Mouse (Mus musculus) retina, adult 2 months (tissue): Measurements from ENCODE around the gene Trafd1.
A peak's percentile ranks its signal among the peaks of the same experiment; 100 is the strongest.

ENCODE experiments used
- DNase-seq: peaks from one replicate; pipeline ENCODE4 v3.0.0-alpha.2; 2012; ENCODE audit warnings: low read depth, low spot score

Gene Trafd1

GRCm38 (mm10) chr5:121385461-121386119 lies at the start of gene Trafd1:
Gene Trafd1, minus strand, starts transcription at chr5:121385632.
- DNase-seq = peak; percentile 83

DNA sequence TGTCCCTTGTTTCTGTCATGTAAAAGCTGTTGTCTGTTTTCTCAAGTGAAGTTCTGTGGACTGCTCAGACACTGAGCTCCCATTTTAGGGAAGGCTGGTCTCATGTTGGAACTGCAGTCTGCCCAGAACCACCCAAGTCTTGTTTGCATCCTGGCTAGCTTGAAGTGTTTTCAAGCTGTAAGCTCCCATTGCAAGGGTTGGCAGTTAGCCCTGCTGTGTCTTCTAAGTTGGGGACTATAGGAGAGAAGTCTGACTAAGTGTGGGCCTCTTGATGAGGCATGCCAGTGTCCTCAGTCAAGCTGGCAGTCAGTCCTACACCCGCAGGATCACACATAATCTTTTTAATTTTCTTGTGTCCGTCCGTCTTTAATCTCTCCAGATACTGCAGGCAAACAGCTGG lies 43.5 kb upstream of the Trafd1 start:
- no peak for DNase-seq

DNA sequence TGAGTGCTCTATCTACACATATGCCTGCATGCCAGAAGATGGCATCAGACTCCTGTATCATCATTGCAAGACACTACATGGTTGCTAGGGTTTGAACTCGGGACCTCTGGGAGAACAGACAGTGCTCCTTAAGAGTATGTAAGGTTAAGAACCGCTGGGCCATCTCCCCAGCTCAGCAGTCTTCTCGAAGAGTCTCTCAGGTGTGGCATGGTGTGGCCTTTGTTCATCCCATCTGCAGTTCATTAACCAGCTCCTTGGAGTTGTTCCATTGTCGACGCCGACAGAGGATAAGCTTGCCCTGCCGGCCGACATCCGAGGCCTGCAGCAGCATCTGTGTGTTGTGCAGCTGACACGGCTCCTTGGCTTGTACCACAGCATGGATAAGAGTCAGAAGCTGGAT lies 37.9 kb upstream of the Trafd1 start:
- DNase-seq = no peak

DNA sequence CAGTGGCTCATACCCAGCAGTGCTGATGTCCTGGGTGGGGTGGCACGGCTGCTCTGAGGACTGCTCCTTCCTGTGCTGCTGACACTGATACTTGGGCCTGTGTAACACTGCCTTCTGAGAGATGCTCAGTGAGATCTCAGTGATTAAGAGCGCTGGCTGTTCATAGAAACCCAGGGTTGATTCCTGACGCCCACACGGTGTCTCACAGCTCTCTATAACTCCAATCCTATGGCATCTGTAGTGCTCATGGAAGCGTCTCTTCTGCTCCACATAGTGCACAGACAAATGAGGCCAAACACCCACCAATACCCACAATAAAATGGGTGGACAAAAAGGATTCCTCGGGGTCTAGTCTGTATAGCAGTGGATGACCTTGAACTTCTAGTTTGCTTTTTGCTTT lies 37.4 kb upstream of the Trafd1 start:
- no peak for DNase-seq

DNA sequence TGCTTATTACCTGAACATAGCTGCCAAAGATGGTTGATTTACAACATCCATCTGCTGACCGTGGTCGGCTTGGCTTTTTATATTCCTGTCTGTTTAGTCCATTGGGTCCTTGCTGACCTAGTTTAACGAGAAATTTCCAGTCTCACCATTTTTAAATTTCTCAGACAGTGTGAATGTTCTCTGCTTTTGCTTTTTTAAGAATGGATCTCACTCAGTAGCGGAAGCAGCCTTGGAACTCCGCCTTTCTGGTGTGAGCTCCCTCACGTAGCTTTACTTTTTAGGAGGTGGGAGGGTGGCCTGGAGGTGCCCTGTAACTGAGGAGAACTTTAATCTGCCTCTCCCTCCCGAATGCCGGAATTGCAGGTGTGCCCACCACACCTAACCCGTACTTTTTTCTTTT lies 35.3 kb upstream of the Trafd1 start:
- no peak for DNase-seq

GRCm38 (mm10) chr5:121410975-121411374 lies 25.5 kb upstream of the Trafd1 start:
- DNase-seq = no peak

GRCm38 (mm10) chr5:121407856-121408255 lies 22.4 kb upstream of the Trafd1 start:
- DNase-seq = no peak

GRCm38 (mm10) chr5:121400849-121401248 lies 15.4 kb upstream of the Trafd1 start:
- no peak for DNase-seq

GRCm38 (mm10) chr5:121400064-121400463 lies 14.6 kb upstream of the Trafd1 start:
- no peak for DNase-seq

GRCm38 (mm10) chr5:121399540-121399939 lies 14.1 kb upstream of the Trafd1 start:
- DNase-seq = no peak

DNA sequence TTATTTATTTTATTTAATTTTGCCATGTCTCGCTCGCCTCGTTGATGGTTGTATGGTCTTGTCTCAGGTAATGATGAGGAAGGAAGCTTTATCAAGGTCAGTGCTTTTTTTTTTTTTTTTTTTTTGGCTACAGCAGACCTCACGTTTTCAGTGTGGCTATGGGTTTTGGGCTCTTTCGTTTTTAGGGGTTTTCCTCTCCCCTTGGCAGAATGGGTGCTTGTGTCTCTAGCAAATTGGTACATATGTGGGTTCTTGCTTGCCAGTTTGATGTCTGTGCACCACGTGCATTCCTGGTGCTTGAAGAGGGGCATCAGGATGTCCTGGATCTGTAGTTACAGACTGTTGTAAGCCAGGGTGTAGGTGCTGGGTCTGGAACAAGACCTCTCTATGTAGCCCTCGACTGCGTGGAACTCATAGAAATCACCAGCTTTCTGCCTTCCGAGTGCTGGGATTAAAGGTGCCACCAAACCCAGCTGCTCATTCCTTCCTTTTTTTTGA lies 13.6 kb upstream of the Trafd1 start:
- DNase-seq = no peak

DNA sequence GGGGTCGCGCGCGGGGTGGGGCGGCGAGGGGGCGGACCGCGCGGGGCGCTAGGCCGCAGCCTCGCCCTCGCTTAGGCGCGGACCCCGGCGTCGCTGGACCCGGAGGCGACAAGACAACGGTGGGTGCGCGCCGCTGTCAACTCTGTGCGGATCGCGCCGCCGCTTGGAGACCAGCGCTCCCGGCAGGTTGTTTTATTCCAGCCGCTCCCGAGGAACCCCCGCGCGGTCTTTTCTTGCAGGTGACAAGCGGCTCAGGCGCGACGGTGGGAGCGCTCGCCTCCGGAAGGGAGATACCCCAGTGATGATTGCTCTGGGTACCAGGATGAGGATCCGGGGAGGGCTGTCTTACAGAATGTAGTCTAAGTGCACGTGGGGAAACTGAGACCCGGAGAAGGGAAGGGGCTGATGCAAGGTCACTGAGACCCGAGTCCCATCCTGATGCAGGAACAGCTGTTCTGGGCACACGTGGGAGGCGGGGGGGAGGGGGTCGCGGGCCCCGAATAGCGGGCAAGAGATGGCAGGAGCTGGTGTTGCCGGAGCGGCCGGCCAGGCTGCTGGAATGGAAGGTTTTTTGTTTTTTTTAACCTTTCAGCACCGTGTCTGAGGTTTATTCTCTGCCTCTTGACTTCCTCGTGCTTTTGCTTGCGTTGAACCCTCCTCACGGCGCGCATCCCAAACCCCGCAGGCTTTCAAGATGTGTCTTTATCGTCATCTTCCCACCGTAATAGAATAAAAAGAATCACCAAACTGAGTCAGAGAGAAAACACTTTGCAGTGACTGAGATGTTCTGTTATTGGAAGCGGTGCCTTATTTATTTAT lies 12.9 kb upstream of the Trafd1 start:
- no peak for DNase-seq

DNA sequence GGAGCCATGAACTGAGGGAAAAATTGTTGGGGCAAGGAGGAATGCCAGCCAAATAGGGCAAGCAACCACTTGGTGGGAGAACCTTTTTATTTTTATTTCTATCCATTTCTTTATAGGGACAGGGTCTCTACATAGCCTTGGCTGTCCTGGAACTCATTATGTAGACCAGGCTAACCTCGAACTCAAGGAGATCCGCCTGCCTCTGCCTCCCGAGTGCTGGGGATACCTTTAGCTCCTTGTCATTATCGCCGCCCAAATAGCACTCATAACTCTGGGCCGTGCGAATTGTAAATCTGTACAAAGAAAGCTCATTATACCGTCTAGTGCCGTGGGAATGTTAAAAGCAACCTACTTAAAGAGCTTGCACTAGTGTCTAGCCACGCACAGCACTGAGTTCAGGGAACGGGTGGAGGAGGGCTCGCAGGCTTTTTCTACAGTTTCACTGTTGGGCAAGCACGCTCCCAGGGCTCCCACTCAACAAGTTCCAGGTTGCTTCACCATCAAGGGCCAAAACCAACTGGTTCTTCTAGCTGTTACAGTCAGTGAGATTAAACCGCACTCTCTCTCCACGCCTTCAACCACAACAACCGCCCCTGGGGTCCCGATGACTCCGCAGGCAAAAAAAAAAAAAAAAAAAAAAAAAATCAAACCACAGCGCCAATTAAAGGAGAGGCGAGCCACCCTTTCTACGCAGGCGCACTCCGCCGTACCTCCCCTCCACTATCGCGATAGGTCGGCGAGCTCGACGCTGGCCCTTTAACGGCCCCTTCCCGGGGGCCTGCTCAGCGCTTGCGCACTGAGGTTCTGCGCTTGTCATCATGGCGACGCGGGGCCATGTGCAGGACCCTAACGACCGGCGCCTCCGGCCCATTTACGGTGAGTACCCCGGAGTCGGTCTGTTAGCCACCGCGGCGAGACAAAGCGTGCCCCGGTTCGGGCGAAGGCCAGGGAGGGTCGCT lies 12.0 kb upstream of the Trafd1 start, which contains the start of gene Naa25:
TSS of gene Naa25 (plus strand) at position 750 of the 959 bp plus-strand sequence.
- DNase-seq = peak; percentile 82

GRCm38 (mm10) chr5:121395621-121396020 lies 10.2 kb upstream of the Trafd1 start:
- DNase-seq = no peak

DNA sequence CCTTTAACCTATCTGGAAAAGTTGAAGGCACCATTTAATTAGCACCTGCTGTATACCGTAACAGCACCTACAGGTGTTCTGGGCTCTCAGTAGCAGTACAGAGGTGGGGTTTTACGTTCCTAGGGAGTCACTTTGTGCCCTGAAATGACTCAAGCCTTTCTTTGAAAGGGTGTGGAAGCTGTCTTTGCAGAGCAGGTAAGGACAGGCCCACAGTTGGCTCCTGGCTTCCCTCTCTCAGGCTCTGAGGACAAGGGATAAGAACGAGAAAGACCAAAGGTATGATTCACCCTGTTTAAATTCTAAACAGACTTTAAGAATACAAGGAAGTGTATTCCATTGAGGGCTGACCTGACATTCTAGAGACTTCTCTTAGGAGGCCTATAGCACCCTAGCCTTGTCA lies 8.0 kb upstream of the Trafd1 start:
- no peak for DNase-seq

DNA sequence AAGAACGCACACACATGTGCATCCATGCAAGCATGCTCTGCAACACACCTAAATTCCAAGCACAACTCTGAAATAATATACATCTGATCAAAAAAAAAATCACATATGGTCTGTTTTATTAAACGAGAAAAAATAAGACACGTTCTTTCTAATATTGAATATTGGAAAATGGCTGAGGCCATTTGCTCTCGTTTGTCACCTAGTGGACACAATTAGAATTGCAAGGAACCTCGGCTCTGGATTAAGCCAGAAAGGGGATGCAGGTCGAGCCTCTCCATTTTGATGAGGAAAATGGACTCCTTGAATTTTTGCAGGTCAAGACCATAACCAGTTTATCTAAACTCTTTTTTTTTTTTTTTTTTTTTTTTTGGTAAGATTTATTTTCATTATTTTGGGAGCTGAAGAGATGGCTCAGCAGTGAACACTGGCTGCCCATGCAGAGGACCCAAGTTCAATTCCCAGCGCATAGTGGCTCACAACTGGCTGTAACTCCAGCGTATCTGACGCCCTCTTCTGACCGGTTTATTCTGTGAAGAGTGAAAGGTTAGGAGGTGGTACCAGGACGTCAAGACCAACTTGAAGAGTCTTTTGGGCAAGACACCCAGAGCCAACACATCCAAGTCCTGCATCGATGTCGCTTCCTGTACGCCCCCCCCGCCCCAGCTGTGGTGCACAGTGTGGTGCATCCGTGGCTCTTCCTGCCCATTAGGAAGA lies 7.4 kb upstream of the Trafd1 start:
- no peak for DNase-seq

DNA sequence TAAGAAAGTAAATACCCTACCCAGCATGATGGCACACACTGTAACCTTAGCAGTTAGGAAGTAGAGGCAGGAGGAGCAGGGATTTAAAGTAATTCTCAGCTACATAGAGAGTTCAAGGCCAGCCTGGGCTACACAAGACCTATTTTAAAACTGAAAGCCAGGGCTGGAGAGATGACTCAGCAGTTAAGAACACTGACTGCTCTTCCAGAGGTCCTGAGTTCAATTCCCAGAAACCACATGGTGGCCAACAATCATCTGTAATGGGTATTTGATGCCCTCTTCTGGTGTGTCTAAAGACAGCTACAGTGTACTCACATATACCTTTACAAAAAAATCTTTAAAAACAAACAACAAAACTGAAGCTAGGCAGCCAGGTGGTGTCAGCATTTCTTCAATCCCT lies 4.3 kb upstream of the Trafd1 start:
- DNase-seq = no peak

- DNase-seq = no peak
Observed at GRCm38 (mm10) chr5:121389106-121389505, 3.7 kb upstream of the Trafd1 start.

GRCm38 (mm10) chr5:121387126-121387525 lies 1.7 kb upstream of the Trafd1 start:
- no peak for DNase-seq

GRCm38 (mm10) chr5:121386120-121386909 lies 883 bp upstream of the Trafd1 start:
- no peak for DNase-seq
